Mouse (Mus musculus): Measurements from ENCODE around the gene Spns2. TPM values are rescaled to one million over a fixed set of nuclear protein-coding genes. Genes with fewer than 3 reads are reported as not detected.

Gene Spns2
- polyA plus RNA-seq, 1 experiment from 2014 or later, result 3.3 TPM

- Histone ChIP-seq H3K9me3 (ENCODE audit: low read length) (no peaks in the 10 kb centered on the region), H3K4me2 (replicated peaks; ENCODE audit: low read depth, low read length) (no peak overlapping the region), H3K36me3 (ENCODE audit: insufficient read depth, low read length) (no peaks in the 10 kb centered on the region), H3K27me3 (ENCODE audit: insufficient read depth, low read length) (no peaks in the 10 kb centered on the region), H3K27ac (ENCODE audit: low read length) (no peak overlapping the region), H3K9ac (replicated peaks; ENCODE audit: low read length) (no peak overlapping the region), H3K4me3 (ENCODE audit: low read length) (no peak overlapping the region), H3K4me1 (ENCODE audit: insufficient read depth, low read length) (no peaks in the 10 kb centered on the region)
- WGBS, result 65% methylated on average over 5 of the region's 5 CpGs
- no peak for ATAC-seq (ENCODE audit: low FRiP score, low TSS enrichment)
Observed at GRCm38 (mm10) chr11:72522616-72523041, 32.9 kb upstream of the Spns2 start.

DNA sequence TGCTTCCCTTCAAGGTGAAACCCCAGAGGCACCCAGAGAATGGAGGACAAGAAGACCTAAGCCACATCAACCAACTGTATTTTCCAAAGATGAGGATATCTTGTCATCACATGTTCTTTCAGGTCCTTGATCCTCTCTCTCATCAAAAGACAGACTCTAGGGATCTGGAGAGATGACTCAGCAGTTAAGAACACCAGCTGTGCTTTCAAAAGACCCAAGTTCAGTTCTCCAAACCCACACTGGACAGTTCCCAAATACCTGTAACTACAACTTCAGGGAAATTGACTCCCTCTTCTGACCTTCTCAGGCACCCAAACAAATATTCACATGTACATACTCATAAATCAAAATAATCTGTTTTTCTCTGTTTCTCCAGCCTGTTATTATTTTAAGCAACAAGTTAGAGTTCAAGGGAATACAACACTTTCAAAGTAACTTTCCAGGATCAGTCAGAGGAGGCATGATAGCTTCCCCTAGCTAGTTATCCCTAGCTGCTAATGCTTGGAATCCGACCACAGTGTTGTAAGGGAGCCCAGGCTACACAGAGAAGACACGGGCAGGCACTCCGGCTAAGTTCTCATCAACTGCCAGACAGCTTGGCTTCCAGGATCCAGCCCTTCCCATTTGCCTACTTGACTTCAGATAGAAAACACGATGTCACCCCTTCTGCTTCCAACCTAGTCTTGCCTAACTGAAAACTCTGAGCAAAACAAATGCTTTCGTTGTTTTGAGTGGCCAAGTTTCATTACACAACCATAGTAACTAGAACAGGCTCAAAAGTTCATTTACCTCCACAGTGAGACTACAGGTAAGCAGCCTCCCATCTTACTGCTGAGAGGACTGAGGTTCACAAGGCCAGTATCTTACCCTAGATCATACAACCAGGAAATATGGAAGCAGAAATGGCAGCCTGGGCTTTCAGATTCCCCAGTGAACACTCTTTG is 32.2 kb upstream of the Spns2 start:
- Histone ChIP-seq H3K27me3 (ENCODE audit: insufficient read depth, low read length) (no peaks in the 10 kb centered on the region), H3K9ac (replicated peaks; ENCODE audit: low read length) (no peak overlapping the region), H3K36me3 (ENCODE audit: insufficient read depth, low read length) (no peaks in the 10 kb centered on the region), H3K4me1 (ENCODE audit: insufficient read depth, low read length) (no peaks in the 10 kb centered on the region), H3K4me3 (ENCODE audit: low read length) (no peak overlapping the region), H3K4me2 (replicated peaks; ENCODE audit: low read depth, low read length) (no peak overlapping the region), H3K27ac (ENCODE audit: low read length) (no peak overlapping the region), H3K9me3 (ENCODE audit: low read length) (no peaks in the 10 kb centered on the region)
- WGBS, result 72% methylated on average over 5 of the region's 5 CpGs
- no peak for ATAC-seq (ENCODE audit: low FRiP score, low TSS enrichment)

GRCm38 (mm10) chr11:72519895-72520294 is 30.2 kb upstream of the Spns2 start:
- no peak overlapping the region for H3K9ac ChIP-seq (replicated peaks; ENCODE audit: low read length)
- 80% methylated on average over 3 of the region's 3 CpGs for WGBS
- H3K9me3 ChIP-seq (ENCODE audit: low read length), result no peaks in the 10 kb centered on the region
- H3K4me1 ChIP-seq (ENCODE audit: insufficient read depth, low read length), result no peaks in the 10 kb centered on the region
- H3K36me3 ChIP-seq (ENCODE audit: insufficient read depth, low read length), result no peaks in the 10 kb centered on the region
- H3K4me3 ChIP-seq (ENCODE audit: low read length), result no peak overlapping the region
- no peaks in the 10 kb centered on the region for H3K27me3 ChIP-seq (ENCODE audit: insufficient read depth, low read length)
- no peak overlapping the region for H3K4me2 ChIP-seq (replicated peaks; ENCODE audit: low read depth, low read length)
- no peak for ATAC-seq (ENCODE audit: low FRiP score, low TSS enrichment)
- no peak overlapping the region for H3K27ac ChIP-seq (ENCODE audit: low read length)

DNA sequence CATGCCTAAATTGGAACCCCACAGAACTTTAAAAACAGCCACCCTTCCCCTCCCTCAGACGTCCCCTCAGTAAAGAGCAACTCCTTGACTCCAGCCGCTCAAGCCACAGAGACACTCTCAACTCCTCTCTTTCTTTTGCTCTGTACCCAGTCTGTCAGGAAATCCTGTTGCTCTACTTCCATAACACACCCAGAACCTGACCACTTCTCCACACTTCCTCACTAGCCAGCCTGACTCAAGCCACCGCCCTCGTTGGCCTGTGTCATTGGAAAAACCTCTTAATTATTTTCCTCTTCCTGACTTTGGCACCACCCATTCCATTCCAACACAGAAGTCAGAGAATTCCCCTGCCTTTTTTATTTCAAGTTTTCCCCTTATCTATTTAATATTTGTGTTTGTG is 29.5 kb upstream of the Spns2 start:
- no peak overlapping the region for H3K27ac ChIP-seq (ENCODE audit: low read length)
- H3K36me3 ChIP-seq (ENCODE audit: insufficient read depth, low read length), result no peaks in the 10 kb centered on the region
- ATAC-seq (ENCODE audit: low FRiP score, low TSS enrichment), result no peak
- no peaks in the 10 kb centered on the region for H3K27me3 ChIP-seq (ENCODE audit: insufficient read depth, low read length)
- H3K4me3 ChIP-seq (ENCODE audit: low read length), result no peak overlapping the region
- no peak overlapping the region for H3K9ac ChIP-seq (replicated peaks; ENCODE audit: low read length)
- no peaks in the 10 kb centered on the region for H3K9me3 ChIP-seq (ENCODE audit: low read length)
- no peak overlapping the region for H3K4me2 ChIP-seq (replicated peaks; ENCODE audit: low read depth, low read length)
- H3K4me1 ChIP-seq (ENCODE audit: insufficient read depth, low read length), result no peaks in the 10 kb centered on the region
- WGBS, result 66% methylated on average over 4 of the region's 4 CpGs

- Histone ChIP-seq H3K4me2 (replicated peaks; ENCODE audit: low read depth, low read length) (no peak overlapping the region), H3K4me1 (ENCODE audit: insufficient read depth, low read length) (no peaks in the 10 kb centered on the region), H3K27ac (ENCODE audit: low read length) (no peak overlapping the region), H3K9me3 (ENCODE audit: low read length) (no peaks in the 10 kb centered on the region), H3K27me3 (ENCODE audit: insufficient read depth, low read length) (no peaks in the 10 kb centered on the region), H3K4me3 (ENCODE audit: low read length) (no peak overlapping the region), H3K36me3 (ENCODE audit: insufficient read depth, low read length) (no peaks in the 10 kb centered on the region), H3K9ac (replicated peaks; ENCODE audit: low read length) (no peak overlapping the region)
- WGBS, result 48% methylated on average over 2 of the region's 2 CpGs
- no peak for ATAC-seq (ENCODE audit: low FRiP score, low TSS enrichment)
Observed at GRCm38 (mm10) chr11:72518449-72518848, 28.7 kb upstream of the Spns2 start.

- Histone ChIP-seq H3K27me3 (ENCODE audit: insufficient read depth, low read length) (no peaks in the 10 kb centered on the region), H3K9ac (replicated peaks; ENCODE audit: low read length) (no peak overlapping the region), H3K4me2 (replicated peaks; ENCODE audit: low read depth, low read length) (no peak overlapping the region), H3K9me3 (ENCODE audit: low read length) (no peaks in the 10 kb centered on the region), H3K36me3 (ENCODE audit: insufficient read depth, low read length) (no peaks in the 10 kb centered on the region), H3K27ac (ENCODE audit: low read length) (no peak overlapping the region), H3K4me1 (ENCODE audit: insufficient read depth, low read length) (no peaks in the 10 kb centered on the region), H3K4me3 (ENCODE audit: low read length) (no peak overlapping the region)
- ATAC-seq (ENCODE audit: low FRiP score, low TSS enrichment), result no peak
- 69% methylated on average over 3 of the region's 3 CpGs for WGBS
Observed at GRCm38 (mm10) chr11:72514967-72515366, 25.3 kb upstream of the Spns2 start.

GRCm38 (mm10) chr11:72508651-72509050 is 18.9 kb upstream of the Spns2 start:
- H3K36me3 ChIP-seq (ENCODE audit: insufficient read depth, low read length), result no peaks in the 10 kb centered on the region
- H3K9ac ChIP-seq (replicated peaks; ENCODE audit: low read length), result no peak overlapping the region
- peaks cover 15% of the 10 kb centered on the region for H3K4me1 ChIP-seq (ENCODE audit: insufficient read depth, low read length)
- WGBS, result 78% methylated on average over 5 of the region's 5 CpGs
- no peaks in the 10 kb centered on the region for H3K9me3 ChIP-seq (ENCODE audit: low read length)
- no peaks in the 10 kb centered on the region for H3K27me3 ChIP-seq (ENCODE audit: insufficient read depth, low read length)
- no peak overlapping the region for H3K4me3 ChIP-seq (ENCODE audit: low read length)
- no peak overlapping the region for H3K4me2 ChIP-seq (replicated peaks; ENCODE audit: low read depth, low read length)
- no peak for ATAC-seq (ENCODE audit: low FRiP score, low TSS enrichment)
- no peak overlapping the region for H3K27ac ChIP-seq (ENCODE audit: low read length)

GRCm38 (mm10) chr11:72507651-72508050 is 17.9 kb upstream of the Spns2 start:
- Histone ChIP-seq H3K27me3 (ENCODE audit: insufficient read depth, low read length) (no peaks in the 10 kb centered on the region), H3K4me3 (ENCODE audit: low read length) (no peak overlapping the region), H3K27ac (ENCODE audit: low read length) (no peak overlapping the region), H3K36me3 (ENCODE audit: insufficient read depth, low read length) (no peaks in the 10 kb centered on the region), H3K4me2 (replicated peaks; ENCODE audit: low read depth, low read length) (no peak overlapping the region), H3K9ac (replicated peaks; ENCODE audit: low read length) (no peak overlapping the region), H3K9me3 (ENCODE audit: low read length) (no peaks in the 10 kb centered on the region), H3K4me1 (ENCODE audit: insufficient read depth, low read length) (peaks cover 23% of the 10 kb centered on the region)
- ATAC-seq (ENCODE audit: low FRiP score, low TSS enrichment), result no peak

- no peaks in the 10 kb centered on the region for H3K27me3 ChIP-seq (ENCODE audit: insufficient read depth, low read length)
- no peak overlapping the region for H3K4me3 ChIP-seq (ENCODE audit: low read length)
- H3K27ac ChIP-seq (ENCODE audit: low read length), result peak overlapping the region; percentile 79
- WGBS, result 65% methylated on average over 10 of the region's 10 CpGs
- no peak overlapping the region for H3K4me2 ChIP-seq (replicated peaks; ENCODE audit: low read depth, low read length)
- no peaks in the 10 kb centered on the region for H3K36me3 ChIP-seq (ENCODE audit: insufficient read depth, low read length)
- H3K9ac ChIP-seq (replicated peaks; ENCODE audit: low read length), result no peak overlapping the region
- no peaks in the 10 kb centered on the region for H3K9me3 ChIP-seq (ENCODE audit: low read length)
- peaks cover 37% of the 10 kb centered on the region for H3K4me1 ChIP-seq (ENCODE audit: insufficient read depth, low read length)
- ATAC-seq (ENCODE audit: low FRiP score, low TSS enrichment), result no peak
Observed at GRCm38 (mm10) chr11:72504016-72504797, 14.5 kb upstream of the Spns2 start.

- WGBS, result 12% methylated on average over 5 of the region's 5 CpGs
- peak; percentile 96 for ATAC-seq (ENCODE audit: low FRiP score, low TSS enrichment)
Observed at GRCm38 (mm10) chr11:72503501-72503921, 13.8 kb upstream of the Spns2 start.

More at GRCm38 (mm10) chr11:72503501-72503921, 13.8 kb upstream of the Spns2 start:
- Histone ChIP-seq H3K27ac (ENCODE audit: low read length) (peak overlapping the region; percentile 84), H3K27me3 (ENCODE audit: insufficient read depth, low read length) (no peaks in the 10 kb centered on the region), H3K9ac (replicated peaks; ENCODE audit: low read length) (no peak overlapping the region), H3K4me3 (ENCODE audit: low read length) (no peak overlapping the region), H3K4me1 (ENCODE audit: insufficient read depth, low read length) (peaks cover 34% of the 10 kb centered on the region), H3K36me3 (ENCODE audit: insufficient read depth, low read length) (no peaks in the 10 kb centered on the region), H3K4me2 (replicated peaks; ENCODE audit: low read depth, low read length) (no peak overlapping the region), H3K9me3 (ENCODE audit: low read length) (no peaks in the 10 kb centered on the region)

Data from kidney, embryonic 16.5 days (tissue).